Mouse (Mus musculus) liver, adult 2 months (tissue): ENCODE measurements around the gene Kif5a. TPM values are rescaled to one million over a fixed set of nuclear protein-coding genes. Genes with fewer than 3 reads are reported as not detected.
"Not testable (repeated sequence)": the region's sequence is repeated elsewhere in the genome, so short reads cannot be mapped to it uniquely, and the experiment has no call there.

Source experiments
- DNase-seq: peaks from one replicate; pipeline ENCODE4 v3.0.0-alpha.2; 2011; ENCODE audit warnings: low read depth, low spot score; ENCODE audit errors: extremely low read depth
- H3K27ac ChIP-seq: fragments of 200-500 bp; replicated peaks from 2 replicates; pipeline ENCODE4 v1.5.1; 2012; ENCODE audit warnings: low read depth, mild to moderate bottlenecking, control low read depth, inconsistent platforms, low read length; ENCODE audit not compliant: insufficient read depth
- H3K27me3 ChIP-seq: fragments of 200-500 bp; 2 replicates; pipeline ENCODE4 v1.6.1; 2012; ENCODE audit warnings: mild to moderate bottlenecking, moderate library complexity, low read length, inconsistent platforms; ENCODE audit not compliant: control insufficient read depth, insufficient read depth
- H3K36me3 ChIP-seq: fragments of 200-500 bp; 2 replicates; pipeline ENCODE4 v1.6.1; 2012; ENCODE audit warnings: low read length, inconsistent platforms; ENCODE audit not compliant: control insufficient read depth, insufficient read depth
- H3K4me1 ChIP-seq: fragments of 200-500 bp; 2 replicates; pipeline ENCODE4 v1.6.1; 2011; ENCODE audit warnings: low read length; ENCODE audit not compliant: control insufficient read depth, insufficient read depth
- H3K4me3 ChIP-seq: fragments of 200-500 bp; 2 replicates; pipeline ENCODE4 v1.5.1; 2011; ENCODE audit warnings: low read depth, mild to moderate bottlenecking, control low read depth, low read length, moderate library complexity; ENCODE audit not compliant: insufficient read depth
- H3K79me2 ChIP-seq: fragments of 200-500 bp; 2 replicates; pipeline ENCODE4 v1.6.1; 2012; ENCODE audit warnings: inconsistent platforms, mild to moderate bottlenecking, low read length, moderate library complexity; ENCODE audit not compliant: control insufficient read depth, insufficient read depth
- H3K9ac ChIP-seq: fragments of 200-500 bp; 2 replicates; pipeline ENCODE4 v1.6.1; 2012; ENCODE audit warnings: low read depth, mild to moderate bottlenecking, control low read depth, inconsistent platforms, low read length
- CTCF ChIP-seq: fragments of 200-500 bp; IDR thresholded peaks from 2 replicates; pipeline ENCODE4 v1.5.1; 2011; ENCODE audit warnings: low read depth, low read length, control low read depth
- POLR2A ChIP-seq: fragments of 200-500 bp; IDR thresholded peaks from 2 replicates; pipeline ENCODE4 v1.6.1; 2011; ENCODE audit warnings: low read length, control low read depth; ENCODE audit not compliant: insufficient read depth; ENCODE audit errors: extremely low read depth
- WGBS: fragments of 180-500 bp; shearing (Covaris S2); methylation state at CpG from one replicate; pipeline ENCODE4 v1.1.7; 2018; 5-methylcytosine and 5-hydroxymethylcytosine counted together
- polyA plus RNA-seq: library from polyadenylated mRNA; depleted of rRNA; stranded (reverse); fragments of >200 nt; gene quantifications from 2 replicates; pipeline ENCODE4 v1.2.3, GENCODE M21; 2012
- total RNA-seq: library from RNA; depleted of rRNA; stranded (reverse); fragments of >200 nt; gene quantifications from 2 replicates; pipeline ENCODE4 v1.2.3, GENCODE M21; 2014

Gene Kif5a
- total and polyA plus RNA-seq, 2 experiments, result 0.55 to 10.7 TPM

- no peak overlapping the region for H3K27ac ChIP-seq
Observed at GRCm38 (mm10) chr10:127197104-127197503, 66.0 kb downstream of the Kif5a start.

DNA sequence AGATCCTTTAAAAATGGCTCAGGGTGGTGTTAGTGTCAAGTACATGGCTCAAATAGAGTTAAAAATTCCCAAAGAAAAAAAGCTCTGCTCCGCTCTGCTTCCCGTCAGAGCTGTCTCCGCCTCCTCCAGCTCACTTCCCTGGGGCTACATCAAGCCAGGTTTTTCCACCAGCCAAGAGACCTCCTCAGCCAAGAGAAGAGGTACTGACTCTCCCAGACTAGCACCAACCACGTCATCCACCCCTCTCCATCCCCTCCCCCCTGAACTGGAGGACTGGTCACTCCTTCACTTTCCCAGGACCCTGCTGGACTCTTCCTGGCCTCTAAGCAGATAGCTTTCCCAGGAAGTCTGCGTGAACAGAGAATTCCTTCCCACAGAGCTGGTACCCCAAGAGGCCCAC lies 66.8 kb downstream of the Kif5a start:
- Histone ChIP-seq H3K36me3 (peaks cover 5% of the 10 kb centered on the region; the same call in 1 of the 2 replicates), H3K79me2 (no peaks in the 10 kb centered on the region), H3K4me3 (no peak overlapping the region), H3K27ac (0 out of 2 replicates have a peak overlapping the region, but pooled peaks have one; percentile 19), H3K4me1 (no peaks in the 10 kb centered on the region), H3K9ac (no peak overlapping the region), H3K27me3 (no peaks in the 10 kb centered on the region)
- TF ChIP-seq POLR2A, result no peak
- TF ChIP-seq CTCF, result no peak
- no peak for DNase-seq
- 44% methylated on average over 5 of the region's 5 CpGs for WGBS

More at GRCm38 (mm10) chr10:127197104-127197503, 66.0 kb downstream of the Kif5a start:
- Histone ChIP-seq H3K4me3 (no peak overlapping the region), H3K9ac (no peak overlapping the region), H3K79me2 (no peaks in the 10 kb centered on the region), H3K27me3 (no peaks in the 10 kb centered on the region), H3K36me3 (peaks cover 5% of the 10 kb centered on the region; the same call in 1 of the 2 replicates), H3K4me1 (no peaks in the 10 kb centered on the region)
- no peak for DNase-seq
- TF ChIP-seq POLR2A (no peak), CTCF (no peak)
- 93% methylated on average over 8 of the region's 8 CpGs for WGBS

DNA sequence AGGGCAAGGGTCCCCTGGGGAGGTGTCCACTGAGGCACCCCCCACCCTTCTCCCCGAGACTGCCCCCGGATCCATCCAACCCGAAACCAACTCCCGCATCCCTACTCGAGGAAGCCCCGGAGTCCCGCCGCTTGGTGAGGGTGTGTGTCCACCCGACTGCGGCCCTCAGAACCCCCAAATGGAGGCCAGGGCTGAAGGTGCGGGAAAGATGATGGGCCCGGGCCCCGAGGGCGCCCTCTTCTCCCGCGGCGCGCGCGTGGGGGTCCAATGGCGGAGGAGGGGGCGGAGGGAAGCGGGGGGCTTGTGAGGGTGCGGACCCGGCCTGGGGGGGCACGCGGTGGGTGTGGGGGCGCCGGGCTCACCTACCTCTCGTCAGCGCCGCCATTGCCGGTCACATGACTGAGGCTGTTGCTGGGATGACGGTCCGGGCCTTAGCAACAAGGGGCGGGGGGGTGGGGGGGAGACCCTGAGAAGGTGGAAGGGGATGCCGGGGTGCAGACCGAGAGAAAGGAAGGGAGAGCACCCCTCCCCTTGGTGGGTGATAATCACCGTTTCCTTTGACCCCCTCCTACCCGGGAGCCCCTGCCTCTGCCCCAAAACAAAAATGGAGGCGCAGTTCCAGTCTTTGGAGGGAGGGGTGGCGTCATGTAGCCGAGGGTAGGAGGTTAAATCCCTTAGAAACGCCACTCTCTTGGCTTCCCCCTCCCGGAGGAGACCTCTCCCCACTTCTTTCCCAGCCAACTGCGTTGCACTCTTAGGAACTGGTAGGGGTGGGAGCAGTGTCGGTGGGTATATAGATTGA lies 67.6 kb downstream of the Kif5a start, which contains the start of gene Dtx3:
Dtx3 (minus strand) TSS at position 401 of the 802 bp plus-strand sequence.
- peak within 1 kb of the TSS; percentile 77 for H3K4me3 ChIP-seq
- no peaks in the 10 kb centered on the region for H3K27me3 ChIP-seq
- no peak for TF ChIP-seq POLR2A
- no peak for TF ChIP-seq CTCF
- H3K79me2 ChIP-seq, result no peaks in the 10 kb centered on the region
- H3K9ac ChIP-seq, result peak within 1 kb of the TSS; percentile 78
- DNase-seq, result no peak
- no peaks in the 10 kb centered on the region for H3K4me1 ChIP-seq
- no peaks in the 10 kb centered on the region for H3K36me3 ChIP-seq
- 2% methylated on average over 42 of the region's 47 CpGs for WGBS
- H3K27ac ChIP-seq, result 0 out of 2 replicates have a peak within 1 kb of the TSS, but pooled peaks have one; percentile 19

DNA sequence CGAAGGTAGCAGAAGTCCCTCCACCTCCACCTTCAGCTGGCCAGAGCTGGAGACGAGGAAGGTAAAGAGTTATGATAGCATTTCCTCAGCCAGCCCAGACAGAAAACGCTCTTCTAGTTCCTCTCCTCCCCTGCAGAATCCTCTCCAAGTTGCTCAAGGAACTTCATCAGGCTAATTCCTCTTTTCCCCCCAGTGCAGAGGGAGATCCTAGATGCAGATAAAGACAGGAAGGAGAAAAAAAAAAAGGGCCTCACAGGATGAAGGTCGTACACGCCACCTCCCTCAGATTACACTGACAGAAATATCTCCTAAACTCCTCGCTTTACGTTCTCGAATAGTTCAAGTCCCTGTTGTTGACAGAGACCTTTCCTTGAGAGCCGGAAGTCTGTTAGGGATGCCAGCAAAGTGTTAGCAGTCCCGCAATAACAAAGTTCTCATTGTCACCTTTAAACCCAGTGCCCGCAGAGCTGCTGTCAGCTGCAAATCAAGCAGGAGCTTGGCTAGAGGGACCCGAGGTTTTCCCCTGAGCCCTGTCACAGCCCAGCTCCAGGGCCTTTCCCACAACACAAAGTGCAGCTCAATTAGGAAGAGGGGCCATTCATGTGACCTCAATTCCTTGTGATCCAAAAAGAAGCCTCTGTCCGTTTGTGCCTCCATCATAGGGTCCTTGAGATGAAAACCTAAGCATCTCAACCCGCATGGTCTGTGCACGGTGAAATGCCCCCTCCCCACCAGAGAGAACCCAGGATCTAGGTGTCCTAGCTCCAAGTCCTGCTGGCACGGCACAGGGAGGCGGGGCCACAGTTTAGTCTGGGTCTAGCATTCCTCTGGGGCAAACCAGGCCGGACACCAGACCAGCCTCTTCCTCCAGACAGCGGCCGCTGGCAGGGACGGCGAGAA lies 68.5 kb downstream of the Kif5a start:
- H3K27me3 ChIP-seq, result no peaks in the 10 kb centered on the region
- 32% methylated on average over 22 of the region's 22 CpGs for WGBS
- no peak overlapping the region for H3K27ac ChIP-seq
- DNase-seq, result no peak
- H3K9ac ChIP-seq, result peak overlapping the region; percentile 78
- H3K4me3 ChIP-seq, result peak overlapping the region; percentile 77
- no peaks in the 10 kb centered on the region for H3K36me3 ChIP-seq
- H3K79me2 ChIP-seq, result no peaks in the 10 kb centered on the region
- H3K4me1 ChIP-seq, result no peaks in the 10 kb centered on the region
- no peak for TF ChIP-seq POLR2A
- no peak for TF ChIP-seq CTCF

- Histone ChIP-seq H3K27ac (no peak overlapping the region), H3K4me3 (no peak overlapping the region), H3K9ac (no peak overlapping the region), H3K36me3 (no peaks in the 10 kb centered on the region), H3K79me2 (no peaks in the 10 kb centered on the region), H3K27me3 (peaks cover 8% of the 10 kb centered on the region), H3K4me1 (no peaks in the 10 kb centered on the region)
- TF ChIP-seq POLR2A (no peak), CTCF (no peak)
- no peak for DNase-seq
- WGBS, result 92% methylated on average over 9 of the region's 9 CpGs
Observed at GRCm38 (mm10) chr10:127193011-127193410, 70.1 kb downstream of the Kif5a start.

DNA sequence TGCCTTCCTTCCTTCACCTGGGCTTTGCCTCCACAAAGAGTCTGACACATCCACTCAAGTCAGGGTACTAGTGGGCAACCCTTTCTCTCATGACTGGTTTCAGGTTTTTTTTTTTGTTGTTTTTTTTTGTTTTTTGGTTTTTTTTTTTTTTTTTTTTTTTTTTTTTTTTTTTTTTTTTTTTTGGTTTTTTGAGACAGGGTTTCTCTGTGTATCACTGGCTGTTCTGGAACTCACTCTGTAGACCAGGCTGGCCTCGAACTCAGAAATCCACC lies 71.2 kb downstream of the Kif5a start:
- not testable (repeated sequence) for H3K36me3 ChIP-seq, H3K4me3 ChIP-seq, H3K9ac ChIP-seq, DNase-seq, H3K27me3 ChIP-seq, H3K79me2 ChIP-seq, H3K4me1 ChIP-seq, H3K27ac ChIP-seq
- 62% methylated on average over 1 of the region's 1 CpGs for WGBS
